Mouse (Mus musculus): Measurements from ENCODE around the gene Arf3.
"Not testable (repeated sequence)": the region's sequence is repeated elsewhere in the genome, so short reads cannot be mapped to it uniquely, and the experiment has no call there.

The Arf3 gene

GRCm38 (mm10) chr15:98753021-98753423 is 10.0 kb downstream of the Arf3 start:
- no peak for DNase-seq (ENCODE audit: low spot score)

- DNase-seq (ENCODE audit: low spot score): no peak
Measured at GRCm38 (mm10) chr15:98749093-98749492, 13.9 kb downstream of the Arf3 start.

- no peak for DNase-seq (ENCODE audit: low spot score)
Measured at GRCm38 (mm10) chr15:98747296-98747695, 15.7 kb downstream of the Arf3 start.

GRCm38 (mm10) chr15:98746344-98746965 is 16.6 kb downstream of the Arf3 start:
- DNase-seq (ENCODE audit: low spot score): no peak

GRCm38 (mm10) chr15:98743863-98744262 is 19.2 kb downstream of the Arf3 start:
- DNase-seq (ENCODE audit: low spot score): not testable (repeated sequence)

- DNase-seq (ENCODE audit: low spot score): no peak
Measured at GRCm38 (mm10) chr15:98742766-98743428, 20.1 kb downstream of the Arf3 start.

- DNase-seq (ENCODE audit: low spot score): no peak
Measured at GRCm38 (mm10) chr15:98740219-98740618, 22.8 kb downstream of the Arf3 start.

- no peak for DNase-seq (ENCODE audit: low spot score)
Measured at GRCm38 (mm10) chr15:98738796-98739195, 24.2 kb downstream of the Arf3 start.

- DNase-seq (ENCODE audit: low spot score): peak; percentile 68
Measured at GRCm38 (mm10) chr15:98737881-98738280, 25.1 kb downstream of the Arf3 start.

- DNase-seq (ENCODE audit: low spot score): no peak
Measured at GRCm38 (mm10) chr15:98736521-98736920, 26.5 kb downstream of the Arf3 start.

GRCm38 (mm10) chr15:98733976-98734566 is 28.9 kb downstream of the Arf3 start:
- no peak for DNase-seq (ENCODE audit: low spot score)

GRCm38 (mm10) chr15:98733370-98733769 is 29.6 kb downstream of the Arf3 start:
- no peak for DNase-seq (ENCODE audit: low spot score)

- DNase-seq (ENCODE audit: low spot score): no peak
Measured at GRCm38 (mm10) chr15:98732006-98732531, 30.9 kb downstream of the Arf3 start.

- no peak for DNase-seq (ENCODE audit: low spot score)
Measured at GRCm38 (mm10) chr15:98730790-98731189, 32.2 kb downstream of the Arf3 start.

- DNase-seq (ENCODE audit: low spot score): no peak
Measured at GRCm38 (mm10) chr15:98729791-98730545, 33.0 kb downstream of the Arf3 start.

- DNase-seq (ENCODE audit: low spot score): no peak
Measured at GRCm38 (mm10) chr15:98728366-98728765, 34.6 kb downstream of the Arf3 start.

GRCm38 (mm10) chr15:98727443-98728321 is 35.3 kb downstream of the Arf3 start, which contains the start of gene Fkbp11:
Gene Fkbp11 (minus strand): TSS chr15:98728198.
- peak; percentile 70 for DNase-seq (ENCODE audit: low spot score)

GRCm38 (mm10) chr15:98726746-98727145 is 36.3 kb downstream of the Arf3 start:
- DNase-seq (ENCODE audit: low spot score): no peak

GRCm38 (mm10) chr15:98726079-98726478 is 36.9 kb downstream of the Arf3 start:
- no peak for DNase-seq (ENCODE audit: low spot score)

GRCm38 (mm10) chr15:98724441-98724840 is 38.6 kb downstream of the Arf3 start:
- DNase-seq (ENCODE audit: low spot score): no peak

- no peak for DNase-seq (ENCODE audit: low spot score)
Measured at GRCm38 (mm10) chr15:98722854-98723253, 40.2 kb downstream of the Arf3 start.
